Mouse (Mus musculus): ENCODE measurements around the gene Tes. TPM values are rescaled to one million over a fixed set of nuclear protein-coding genes. Genes with fewer than 3 reads are reported as not detected.
A peak's percentile ranks its signal among the peaks of the same experiment; 100 is the strongest.
"Not testable (repeated sequence)": the region's sequence is repeated elsewhere in the genome, so short reads cannot be mapped to it uniquely, and the experiment has no call there.

Gene Tes
- polyA plus RNA-seq, 1 experiment from 2014 or later = 79.4 TPM

- Histone ChIP-seq H3K4me3 (ENCODE audit: low read depth, low read length) (no peak overlapping the region), H3K4me2 (replicated peaks; ENCODE audit: low read depth) (no peak overlapping the region; the same call in 1 of the 2 replicates), H3K27me3 (replicated peaks; ENCODE audit: control insufficient read depth, insufficient read depth, low read length) (no peaks in the 10 kb centered on the region), H3K9ac (ENCODE audit: low read depth, low read length) (no peak overlapping the region), H3K36me3 (ENCODE audit: control insufficient read depth, insufficient read depth) (no peaks in the 10 kb centered on the region), H3K4me1 (replicated peaks; ENCODE audit: control insufficient read depth, insufficient read depth, low read length) (no peaks in the 10 kb centered on the region), H3K9me3 (ENCODE audit: control insufficient read depth) (no peaks in the 10 kb centered on the region), H3K27ac (ENCODE audit: low read depth, low read length) (peak overlapping the region; percentile 47; the same call in 1 of the 2 replicates)
- no peak for TF ChIP-seq CTCF (IDR thresholded peaks at IDR 0.05; ENCODE audit: low read depth)
- peak; percentile 76 for ATAC-seq
- WGBS = 36% methylated on average over 2 of the region's 2 CpGs
Measured at GRCm38 (mm10) chr6:17060154-17060553, 4.8 kb upstream of the Tes start.

GRCm38 (mm10) chr6:17061826-17062225, 3.1 kb upstream of the Tes start:
- 87% methylated on average over 4 of the region's 4 CpGs for WGBS
- H3K27ac ChIP-seq (ENCODE audit: low read depth, low read length) = not testable (repeated sequence)

GRCm38 (mm10) chr6:17062366-17062765, 2.6 kb upstream of the Tes start:
- H3K4me1 ChIP-seq (replicated peaks; ENCODE audit: control insufficient read depth, insufficient read depth, low read length) = no peaks in the 10 kb centered on the region
- no peak for TF ChIP-seq CTCF (IDR thresholded peaks at IDR 0.05; ENCODE audit: low read depth)
- H3K4me3 ChIP-seq (ENCODE audit: low read depth, low read length) = no peak overlapping the region
- ATAC-seq = no peak
- H3K36me3 ChIP-seq (ENCODE audit: control insufficient read depth, insufficient read depth) = no peaks in the 10 kb centered on the region
- no peak overlapping the region for H3K27ac ChIP-seq (ENCODE audit: low read depth, low read length)
- no peaks in the 10 kb centered on the region for H3K9me3 ChIP-seq (ENCODE audit: control insufficient read depth)
- H3K9ac ChIP-seq (ENCODE audit: low read depth, low read length) = no peak overlapping the region
- 61% methylated on average over 6 of the region's 6 CpGs for WGBS
- no peak overlapping the region; the same call in 1 of the 2 replicates for H3K4me2 ChIP-seq (replicated peaks; ENCODE audit: low read depth)
- H3K27me3 ChIP-seq (replicated peaks; ENCODE audit: control insufficient read depth, insufficient read depth, low read length) = no peaks in the 10 kb centered on the region

More at GRCm38 (mm10) chr6:17061826-17062225, 3.1 kb upstream of the Tes start:
- TF ChIP-seq CTCF (IDR thresholded peaks at IDR 0.05; ENCODE audit: low read depth) = peak; percentile 33
- not testable (repeated sequence) for H3K36me3 ChIP-seq (ENCODE audit: control insufficient read depth, insufficient read depth); H3K4me3 ChIP-seq (ENCODE audit: low read depth, low read length); H3K27me3 ChIP-seq (replicated peaks; ENCODE audit: control insufficient read depth, insufficient read depth, low read length); H3K4me2 ChIP-seq (replicated peaks; ENCODE audit: low read depth); H3K9ac ChIP-seq (ENCODE audit: low read depth, low read length); H3K9me3 ChIP-seq (ENCODE audit: control insufficient read depth); H3K4me1 ChIP-seq (replicated peaks; ENCODE audit: control insufficient read depth, insufficient read depth, low read length); ATAC-seq

- ATAC-seq = peak; percentile 77
- H3K4me1 ChIP-seq (replicated peaks; ENCODE audit: control insufficient read depth, insufficient read depth, low read length) = no peaks in the 10 kb centered on the region
- no peaks in the 10 kb centered on the region for H3K36me3 ChIP-seq (ENCODE audit: control insufficient read depth, insufficient read depth)
- H3K9ac ChIP-seq (ENCODE audit: low read depth, low read length) = peak overlapping the region; percentile 80
- H3K4me3 ChIP-seq (ENCODE audit: low read depth, low read length) = peak overlapping the region; percentile 67
- H3K27me3 ChIP-seq (replicated peaks; ENCODE audit: control insufficient read depth, insufficient read depth, low read length) = no peaks in the 10 kb centered on the region
- 5% methylated on average over 12 of the region's 12 CpGs for WGBS
- H3K4me2 ChIP-seq (replicated peaks; ENCODE audit: low read depth) = peak overlapping the region; percentile 89
- no peak for TF ChIP-seq CTCF (IDR thresholded peaks at IDR 0.05; ENCODE audit: low read depth)
- H3K9me3 ChIP-seq (ENCODE audit: control insufficient read depth) = no peaks in the 10 kb centered on the region
- peak overlapping the region; percentile 83 for H3K27ac ChIP-seq (ENCODE audit: low read depth, low read length)
Measured at GRCm38 (mm10) chr6:17065791-17066169, 831 bp downstream of the Tes start.

GRCm38 (mm10) chr6:17066211-17066940, 1.4 kb downstream of the Tes start:
- Histone ChIP-seq H3K36me3 (ENCODE audit: control insufficient read depth, insufficient read depth) (no peaks in the 10 kb centered on the region), H3K9me3 (ENCODE audit: control insufficient read depth) (no peaks in the 10 kb centered on the region), H3K4me2 (replicated peaks; ENCODE audit: low read depth) (peak overlapping the region; percentile 89), H3K9ac (ENCODE audit: low read depth, low read length) (0 out of 2 replicates have a peak overlapping the region, but pooled peaks have one; percentile 19), H3K4me3 (ENCODE audit: low read depth, low read length) (peak overlapping the region; percentile 67), H3K27me3 (replicated peaks; ENCODE audit: control insufficient read depth, insufficient read depth, low read length) (no peaks in the 10 kb centered on the region), H3K4me1 (replicated peaks; ENCODE audit: control insufficient read depth, insufficient read depth, low read length) (no peaks in the 10 kb centered on the region), H3K27ac (ENCODE audit: low read depth, low read length) (no peak overlapping the region)
- 34% methylated on average over 11 of the region's 11 CpGs for WGBS
- no peak for ATAC-seq
- TF ChIP-seq CTCF (IDR thresholded peaks at IDR 0.05; ENCODE audit: low read depth) = no peak

- TF ChIP-seq CTCF (IDR thresholded peaks at IDR 0.05; ENCODE audit: low read depth) = no peak
- no peak overlapping the region for H3K4me3 ChIP-seq (ENCODE audit: low read depth, low read length)
- no peak overlapping the region for H3K4me2 ChIP-seq (replicated peaks; ENCODE audit: low read depth)
- H3K4me1 ChIP-seq (replicated peaks; ENCODE audit: control insufficient read depth, insufficient read depth, low read length) = 0 out of 2 replicates have a peak, but pooled peaks cover 5% of the 10 kb centered on the region
- no peak overlapping the region for H3K9ac ChIP-seq (ENCODE audit: low read depth, low read length)
- no peaks in the 10 kb centered on the region for H3K36me3 ChIP-seq (ENCODE audit: control insufficient read depth, insufficient read depth)
- H3K27me3 ChIP-seq (replicated peaks; ENCODE audit: control insufficient read depth, insufficient read depth, low read length) = no peaks in the 10 kb centered on the region
- H3K9me3 ChIP-seq (ENCODE audit: control insufficient read depth) = no peaks in the 10 kb centered on the region
- 75% methylated on average over 3 of the region's 3 CpGs for WGBS
- ATAC-seq = no peak
- H3K27ac ChIP-seq (ENCODE audit: low read depth, low read length) = no peak overlapping the region
Measured at GRCm38 (mm10) chr6:17071899-17072298, 7.0 kb downstream of the Tes start.

Data from intestine, postnatal 0 days (tissue).